Mouse (Mus musculus) kidney, postnatal 14 days (tissue): ENCODE measurements around the gene Greb1.
"Not testable (repeated sequence)": the region's sequence is repeated elsewhere in the genome, so short reads cannot be mapped to it uniquely, and the experiment has no call there.

Experiments used
- DNase-seq: peaks from one replicate; pipeline ENCODE4 v3.0.0; 2022; ENCODE audit warnings: mixed read lengths

The Greb1 gene

DNA sequence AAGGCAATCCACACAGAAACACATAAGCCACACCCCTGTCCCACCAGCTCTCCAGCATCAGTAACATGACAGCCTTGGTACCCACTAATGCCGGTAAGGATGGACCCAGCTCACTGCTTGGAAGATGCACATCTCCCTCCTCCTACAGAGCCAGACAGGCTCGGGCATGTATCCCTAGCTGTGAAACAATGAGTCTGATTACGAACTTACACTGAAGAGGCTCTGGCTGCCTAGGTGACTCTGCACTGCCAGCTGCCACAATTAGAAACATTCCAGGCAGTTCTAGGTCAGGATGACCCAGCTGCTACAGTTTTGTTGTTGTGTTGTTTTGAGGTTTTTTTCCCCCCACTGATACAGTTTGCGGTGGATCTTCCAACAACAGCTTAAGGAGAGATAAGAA, 40.4 kb downstream of the Greb1 start:
- no peak for DNase-seq

DNA sequence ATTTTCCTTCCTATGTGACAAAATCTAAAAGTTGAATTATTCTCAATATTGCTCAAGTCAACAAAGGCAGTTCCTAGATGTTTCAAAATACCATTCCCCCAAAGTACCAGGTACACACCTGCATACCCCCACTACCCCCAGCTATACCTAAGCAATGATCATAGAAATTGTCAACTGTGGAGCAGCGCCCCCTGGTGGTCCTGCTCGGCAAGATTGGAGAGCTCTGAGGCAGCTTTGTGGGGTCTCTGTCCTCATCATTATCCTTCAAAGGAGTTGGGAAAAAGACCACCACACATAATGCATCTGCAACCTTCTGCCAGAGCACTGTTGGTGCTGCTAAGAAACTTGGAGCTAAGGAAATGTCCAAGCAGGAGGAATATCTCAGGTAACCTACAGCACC, 46.4 kb downstream of the Greb1 start:
- DNase-seq = peak; percentile 43

DNA sequence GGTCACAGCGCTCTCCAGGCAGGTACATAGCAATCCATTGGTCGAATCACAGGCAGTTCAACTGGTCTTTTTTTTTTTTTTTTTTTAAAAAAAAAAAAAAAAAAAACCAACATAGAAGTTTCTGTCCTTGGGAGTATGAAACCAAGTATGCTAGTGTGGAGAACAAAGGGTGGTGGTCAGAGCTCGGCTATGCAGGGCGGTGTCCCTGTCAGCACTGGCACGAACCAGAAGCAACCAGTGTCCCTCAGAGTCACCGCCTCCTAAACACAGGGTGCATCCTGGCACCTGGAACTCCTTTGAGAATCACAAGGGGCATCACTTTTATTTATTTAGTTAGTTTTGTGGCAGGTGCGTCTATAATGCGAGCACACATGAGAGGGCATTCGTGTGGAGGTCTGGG, 47.1 kb downstream of the Greb1 start:
- DNase-seq = no peak

DNA sequence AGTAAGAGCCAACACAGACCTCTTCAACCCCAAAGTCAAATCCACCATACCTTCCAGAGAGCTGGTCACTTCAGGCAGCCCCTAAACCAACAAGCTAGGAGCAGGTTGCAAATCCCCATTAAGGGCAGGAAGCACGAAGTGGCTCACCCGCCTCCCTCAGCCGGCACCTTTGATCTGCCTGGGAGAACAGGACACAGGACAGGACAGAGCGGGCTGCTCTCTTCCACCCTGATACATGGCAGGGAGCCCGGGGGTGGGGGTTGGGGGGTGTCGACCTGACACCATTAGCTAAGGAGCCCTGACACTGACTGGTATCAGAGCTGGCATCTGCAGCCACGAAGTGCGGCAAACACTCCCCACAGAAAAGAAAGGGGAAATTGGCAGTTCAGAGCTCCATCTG, 47.6 kb downstream of the Greb1 start:
- no peak for DNase-seq

DNA sequence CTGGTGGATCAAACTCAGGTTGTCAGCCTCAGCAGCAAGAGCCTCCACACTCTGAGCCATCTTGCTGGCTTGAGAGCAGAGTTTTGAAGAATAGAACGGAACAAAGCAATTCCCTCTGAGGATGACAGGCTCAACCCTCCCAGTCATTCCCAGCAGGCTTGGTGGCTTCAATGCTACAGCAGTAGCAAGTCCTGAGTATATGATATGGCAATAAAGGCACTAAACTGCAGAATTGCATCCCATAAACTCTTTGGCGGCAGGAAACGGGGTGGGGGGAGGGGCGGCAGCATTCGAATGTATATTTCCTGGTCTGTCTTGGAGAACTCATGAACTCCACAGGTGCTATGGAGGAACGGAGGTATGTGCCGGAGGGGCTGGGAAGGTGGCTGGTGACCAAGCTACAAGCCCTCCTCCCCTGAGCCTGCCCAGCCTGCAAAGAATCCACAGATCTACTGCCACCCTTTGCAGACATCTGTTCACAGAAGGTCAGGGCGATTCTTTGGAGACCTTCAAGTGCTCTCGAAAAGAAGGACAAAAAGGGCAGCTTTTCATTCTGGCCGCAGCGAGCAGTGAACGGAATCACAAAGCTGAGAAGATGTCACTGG, 48.3 kb downstream of the Greb1 start:
- DNase-seq = no peak

DNA sequence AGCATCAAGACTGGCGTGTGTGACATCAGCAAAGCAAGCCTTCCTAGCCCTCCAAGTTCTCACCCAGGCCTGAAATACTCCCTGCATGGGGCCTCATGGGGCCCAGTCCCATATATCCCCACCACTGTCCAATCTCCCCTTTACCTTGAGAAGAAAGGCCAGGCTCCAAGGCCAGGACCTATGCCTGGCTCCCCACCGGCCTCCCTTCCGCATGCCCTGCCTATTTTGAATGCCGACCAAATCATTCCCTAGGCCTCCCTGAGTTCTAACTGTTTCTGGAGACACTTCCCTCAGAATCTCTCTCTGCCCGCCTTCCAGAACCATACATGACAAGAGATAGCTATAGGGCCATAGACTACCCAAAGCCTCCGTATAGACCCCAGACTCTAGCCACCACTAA, 49.1 kb downstream of the Greb1 start:
- DNase-seq = no peak

DNA sequence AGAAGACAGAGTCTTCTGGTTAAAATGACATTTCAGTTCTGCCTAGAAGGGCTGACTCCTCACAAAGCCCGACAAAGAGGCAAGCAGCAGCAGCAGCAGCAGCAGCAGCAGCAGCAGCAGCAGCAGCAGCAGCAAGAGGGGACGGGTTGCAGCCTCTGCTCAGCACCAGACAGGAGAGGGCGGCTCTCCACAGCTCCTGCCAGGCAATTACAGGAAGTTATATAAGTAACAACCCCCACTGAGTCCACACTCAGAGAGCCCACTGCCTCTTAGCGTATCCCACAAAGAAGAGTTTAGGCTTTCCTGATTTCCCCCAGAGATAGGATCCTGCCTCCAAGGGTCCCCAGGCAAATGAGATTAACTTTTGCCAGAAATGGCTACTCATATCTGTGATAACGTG, 60.6 kb downstream of the Greb1 start:
- DNase-seq = no peak

DNA sequence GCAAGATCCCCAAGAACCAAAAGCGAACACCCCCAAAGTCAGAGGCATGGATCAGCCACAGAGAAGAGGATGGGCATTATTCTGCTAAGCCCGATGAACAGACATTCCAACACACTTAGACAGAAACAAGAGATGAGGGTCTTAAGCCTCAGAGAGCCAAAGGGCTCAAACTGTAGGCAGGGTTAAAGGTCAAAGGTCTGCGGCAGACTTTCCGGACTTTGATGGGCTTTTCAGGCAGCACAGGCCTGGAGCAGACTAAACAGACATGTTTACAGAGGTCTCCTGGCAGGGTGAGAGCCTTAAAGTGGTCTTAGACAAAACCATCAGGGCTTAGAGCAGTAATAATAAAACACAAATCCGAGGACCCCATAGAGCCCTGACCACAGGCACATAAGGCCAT, 63.4 kb downstream of the Greb1 start:
- no peak for DNase-seq

DNA sequence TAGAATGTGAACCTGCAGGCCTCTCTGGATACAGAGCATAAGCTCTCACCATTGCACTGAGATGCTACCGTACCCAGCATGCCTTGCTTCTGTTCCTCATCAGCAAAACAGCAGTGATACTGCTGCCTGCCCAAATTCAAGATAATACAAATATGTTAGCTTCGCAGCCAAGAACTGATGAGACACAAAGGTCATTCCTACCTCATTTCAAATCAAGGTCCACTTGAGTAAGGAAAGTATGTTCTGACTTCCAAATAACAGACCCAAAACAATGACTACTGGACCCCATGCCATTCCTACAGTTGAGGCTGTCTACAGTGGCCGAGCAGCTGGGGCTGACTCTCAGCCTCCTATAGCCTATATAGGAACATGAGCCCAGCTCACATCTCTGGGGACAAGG, 66.0 kb downstream of the Greb1 start:
- DNase-seq = no peak

DNA sequence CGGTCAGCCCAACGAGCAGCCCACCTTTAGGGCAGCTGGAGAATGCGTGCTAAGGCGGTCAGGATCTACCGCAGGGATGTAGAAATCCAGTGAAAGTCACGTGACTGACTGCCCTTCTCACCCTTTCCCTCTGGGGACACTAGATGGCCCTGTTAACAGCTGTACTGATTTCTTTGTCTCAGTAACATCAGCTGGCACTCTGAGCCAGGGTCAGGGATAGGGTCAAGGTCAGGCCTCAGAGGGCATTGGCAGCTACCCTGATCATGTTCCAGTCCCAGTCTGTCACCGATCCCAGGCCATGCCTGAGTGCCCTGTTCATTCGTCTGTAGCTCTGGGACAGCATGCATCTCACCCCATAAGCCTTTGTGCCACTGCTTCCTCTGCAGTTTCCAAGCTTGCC, 66.7 kb downstream of the Greb1 start:
- DNase-seq = peak; percentile 8

DNA sequence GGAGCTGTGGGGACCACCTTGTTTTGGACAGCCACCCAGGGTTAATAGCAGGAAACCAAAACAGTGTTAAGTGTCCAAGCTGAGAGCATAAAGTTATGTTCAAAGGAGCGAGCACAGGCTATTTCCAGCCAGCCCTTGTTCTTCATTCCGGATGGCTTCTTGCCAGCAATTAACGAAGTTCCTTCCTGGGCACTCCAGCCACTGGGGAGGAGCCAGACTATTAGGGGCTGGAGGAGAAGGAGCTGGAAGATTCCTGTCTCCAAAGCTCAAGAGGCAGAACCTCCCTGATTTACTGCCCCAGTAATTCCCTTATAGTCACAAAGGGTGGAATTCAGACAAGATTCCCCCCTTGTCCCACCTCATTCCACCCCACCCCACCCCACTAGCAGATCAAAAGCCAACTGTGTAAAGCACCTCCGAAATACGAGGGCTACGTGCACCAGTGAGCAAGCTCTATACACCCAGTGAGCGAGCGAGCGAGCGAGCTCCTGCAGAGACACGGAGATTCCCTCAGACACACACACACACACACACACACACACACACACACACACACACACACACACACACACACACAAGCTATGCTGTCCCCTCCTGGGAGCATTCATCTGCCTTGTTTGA, 69.5 kb downstream of the Greb1 start:
- DNase-seq = peak; percentile 85

DNA sequence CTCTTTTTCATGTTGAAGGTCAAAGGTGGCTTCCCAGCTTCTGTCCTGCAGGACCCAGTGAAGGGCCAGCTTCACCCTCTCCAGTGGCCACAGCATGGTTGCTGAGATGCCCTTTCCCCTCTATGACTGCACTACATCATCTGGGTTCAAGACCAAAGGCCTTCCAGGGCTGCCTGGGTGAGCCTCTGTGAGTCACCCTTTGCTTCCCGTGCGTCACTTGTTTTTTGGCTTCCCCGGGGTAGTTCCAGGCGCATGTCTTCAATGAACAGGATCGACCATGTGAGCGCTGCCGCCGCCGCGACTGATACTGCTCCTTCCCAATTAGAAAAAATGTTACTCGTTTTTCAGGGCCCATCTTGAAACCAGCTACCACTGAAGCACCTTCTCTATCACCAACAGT, 70.5 kb downstream of the Greb1 start:
- no peak for DNase-seq

DNA sequence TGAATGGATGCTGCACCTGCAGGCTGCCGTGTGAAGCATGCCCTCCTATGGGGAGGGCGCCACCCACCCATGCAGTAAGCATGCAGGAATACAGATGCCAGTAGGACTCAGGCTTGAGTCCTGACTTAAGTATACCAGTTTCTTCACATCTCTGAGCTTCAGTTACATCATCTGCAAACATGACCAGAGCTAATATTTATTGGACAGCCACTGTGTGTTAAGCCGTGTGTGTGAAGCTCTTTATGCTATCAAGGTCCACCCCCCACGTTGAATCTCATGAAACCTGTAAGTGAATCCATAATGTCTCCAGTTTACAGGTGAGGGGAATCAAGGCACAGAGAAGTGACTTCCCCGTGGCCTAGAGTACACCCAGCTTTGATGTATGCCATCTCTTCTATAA, 72.5 kb downstream of the Greb1 start:
- DNase-seq = no peak

DNA sequence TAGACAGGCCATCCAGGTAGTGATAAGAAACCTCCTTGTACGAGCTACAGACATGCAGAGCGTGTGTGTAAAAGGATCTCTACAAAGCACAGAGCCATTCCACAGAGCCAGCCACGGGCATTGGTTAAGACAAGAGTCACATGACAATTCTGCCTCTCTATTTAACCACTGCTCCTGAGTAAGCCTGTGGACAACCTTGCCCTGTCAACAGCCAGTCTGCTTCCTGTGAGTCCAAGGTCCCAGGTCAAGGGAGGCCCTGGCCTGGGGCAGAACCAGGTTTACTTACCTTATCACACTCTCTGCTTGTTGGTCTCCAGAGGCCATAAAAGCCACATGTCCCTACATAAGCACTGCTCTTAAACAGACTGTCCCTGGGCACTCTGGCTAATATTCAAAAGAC, 74.5 kb downstream of the Greb1 start:
- DNase-seq = no peak

DNA sequence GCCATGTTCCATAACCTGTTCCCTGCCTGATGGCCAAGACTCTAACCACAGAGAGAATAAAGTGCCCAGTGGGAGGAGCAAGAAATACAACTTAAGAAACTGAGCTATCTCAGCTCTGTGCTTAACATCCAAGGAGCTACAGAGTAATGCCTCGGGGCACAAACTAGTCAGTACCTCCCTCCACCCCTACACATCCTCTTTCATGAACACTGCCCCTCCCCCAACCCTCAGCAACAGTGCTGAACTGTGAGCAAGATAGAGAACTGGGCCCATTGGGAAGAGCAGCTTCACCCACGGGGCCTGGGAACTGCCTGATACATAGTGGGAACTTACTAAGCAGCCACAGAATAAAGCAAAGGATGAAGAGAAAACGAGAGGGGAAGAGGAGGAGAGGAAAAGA, 77.1 kb downstream of the Greb1 start:
- no peak for DNase-seq

DNA sequence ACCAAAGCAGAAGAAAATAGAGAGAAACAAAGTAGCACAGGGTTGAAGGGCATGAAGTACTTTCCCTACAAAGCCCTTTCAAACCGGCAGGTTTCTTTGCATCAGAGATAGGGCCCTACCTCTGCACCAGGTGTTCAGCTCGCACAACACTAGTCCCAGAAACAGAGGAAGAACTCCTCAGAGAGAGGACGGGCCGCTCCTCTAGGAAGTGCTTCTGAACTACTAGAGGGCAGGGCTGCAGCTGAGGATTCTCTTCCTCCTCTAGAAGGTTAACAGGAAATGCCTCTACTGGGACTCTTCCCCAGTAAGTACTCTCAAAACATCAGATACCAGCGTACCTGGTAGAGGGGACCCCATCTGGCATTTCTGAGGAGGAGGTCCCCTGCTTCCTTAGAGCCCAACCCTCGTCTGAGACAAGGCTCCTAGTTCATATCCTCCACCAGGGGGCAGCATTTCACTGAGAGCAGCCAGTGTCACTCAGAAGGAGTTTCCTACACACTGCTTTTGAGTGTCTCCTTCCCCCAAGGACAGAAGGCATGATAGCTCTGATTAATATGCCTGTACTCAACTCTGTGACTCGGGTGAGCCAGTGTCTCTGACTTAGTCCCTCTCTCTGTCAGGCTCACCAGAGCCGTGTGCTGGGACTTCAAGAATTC, 81.9 kb downstream of the Greb1 start:
- peak; percentile 55 for DNase-seq

DNA sequence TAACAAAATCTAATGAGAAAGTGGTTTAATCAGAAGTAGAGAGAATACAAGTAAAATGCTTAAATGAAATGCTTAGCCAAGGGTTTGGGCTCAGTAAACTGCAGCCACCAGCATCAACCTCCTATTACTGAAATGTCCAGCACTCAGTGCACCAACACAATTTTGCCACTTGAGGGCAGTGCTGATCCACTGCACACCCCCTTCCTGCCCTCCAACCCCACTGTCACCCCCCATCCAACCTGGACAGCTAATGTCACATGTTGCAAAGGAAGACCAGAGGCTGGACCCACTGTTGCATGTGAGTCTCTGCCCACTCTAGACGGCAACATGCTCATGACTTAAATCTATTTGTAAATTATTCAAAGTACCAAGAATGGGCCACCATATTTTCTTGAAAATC, 83.0 kb downstream of the Greb1 start:
- peak; percentile 51 for DNase-seq

DNA sequence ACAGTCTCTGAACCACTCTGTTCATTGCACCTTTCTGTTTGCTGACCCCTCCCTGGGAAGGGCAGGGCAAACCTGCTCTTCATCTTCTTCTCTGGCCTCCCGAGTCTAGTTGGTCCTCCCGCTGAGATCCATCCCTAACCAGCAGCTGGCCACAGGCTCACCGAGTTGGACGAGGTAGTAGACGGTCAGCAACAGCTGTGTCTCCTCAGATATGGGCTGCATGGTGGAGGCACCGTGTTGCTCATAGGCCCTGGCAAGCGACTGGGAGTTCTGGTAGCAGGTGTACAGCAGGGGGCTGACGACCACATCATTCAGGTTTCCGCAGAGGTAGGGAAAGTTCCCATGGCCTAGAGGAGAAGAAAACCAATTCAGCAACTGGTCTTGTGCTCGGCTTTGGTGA, 86.1 kb downstream of the Greb1 start:
- no peak for DNase-seq

DNA sequence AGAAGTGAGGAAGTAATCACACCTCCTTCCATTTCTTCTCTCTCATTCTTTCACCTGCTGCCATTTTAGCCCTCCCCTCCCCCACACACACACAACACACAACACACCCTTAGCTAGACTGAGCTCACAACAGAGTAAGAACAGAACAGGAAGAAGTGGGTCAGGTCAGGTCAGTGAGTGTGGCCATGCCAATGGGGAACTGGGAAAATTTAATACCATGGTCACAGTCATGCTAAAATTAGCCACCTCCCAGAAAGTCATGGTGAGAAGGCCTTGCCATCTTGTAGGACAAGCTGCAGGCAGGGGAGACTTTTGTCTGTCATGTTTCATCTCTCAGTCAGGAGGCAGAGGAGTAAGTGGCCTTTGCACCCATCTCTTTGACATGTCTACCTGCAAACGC, 102.0 kb downstream of the Greb1 start:
- no peak for DNase-seq

DNA sequence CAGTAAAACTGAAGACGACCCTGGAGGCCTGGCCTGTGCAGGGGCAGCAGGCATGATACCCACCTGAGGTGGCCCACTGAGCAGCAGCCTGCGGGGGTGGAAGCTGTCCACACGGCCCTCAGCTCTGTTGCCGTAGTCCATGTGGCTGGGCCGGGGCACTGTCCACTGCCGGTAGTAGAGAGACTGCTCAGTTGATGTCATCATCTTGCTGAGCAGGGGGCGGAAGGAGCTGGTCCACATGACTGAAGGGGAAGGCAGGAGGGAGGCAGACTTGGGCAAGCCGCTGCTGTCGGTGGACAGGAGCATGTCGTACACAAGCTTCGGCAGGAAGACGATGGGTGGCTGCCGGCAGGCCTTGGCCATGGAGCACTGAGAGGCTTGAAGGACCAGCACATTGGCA, 104.5 kb downstream of the Greb1 start:
- no peak for DNase-seq

DNA sequence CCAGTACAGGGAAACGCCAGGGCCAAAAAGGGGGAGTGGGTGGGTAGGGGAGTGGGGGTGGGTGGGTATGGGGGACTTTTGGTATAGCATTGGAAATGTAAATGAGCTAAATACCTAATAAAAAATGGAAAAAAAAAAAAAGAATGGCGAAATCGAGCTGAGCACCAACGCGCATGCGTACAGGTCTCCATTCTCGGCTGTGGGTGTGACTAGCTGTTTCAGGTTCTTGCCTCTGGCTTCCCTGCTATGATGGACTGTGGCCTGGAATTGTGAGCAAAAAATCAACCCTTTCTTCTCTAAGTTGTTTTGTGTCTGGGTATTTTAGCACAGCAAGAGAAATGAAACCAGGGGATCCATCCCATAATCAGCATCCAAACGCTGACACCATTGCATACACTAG, 105.4 kb downstream of the Greb1 start:
- DNase-seq = not testable (repeated sequence)

DNA sequence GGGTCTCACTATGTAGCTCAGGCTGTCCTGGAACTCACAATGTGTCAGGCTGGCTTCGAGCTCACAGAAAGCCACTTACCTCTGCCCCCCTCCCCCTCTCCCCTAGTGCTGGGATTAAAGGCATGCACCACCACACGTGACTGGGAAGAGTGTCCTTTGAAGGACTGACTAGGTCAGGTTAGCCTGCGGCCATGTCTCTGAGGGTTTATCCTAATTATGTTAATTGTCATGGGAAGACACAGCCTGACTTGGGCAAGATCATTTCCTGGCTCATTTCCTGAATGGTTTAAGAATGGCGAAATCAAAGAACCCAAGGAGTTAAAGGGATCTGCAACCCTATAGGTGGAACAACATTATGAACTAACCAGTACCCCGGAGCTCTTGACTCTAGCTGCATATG, 105.9 kb downstream of the Greb1 start:
- no peak for DNase-seq

DNA sequence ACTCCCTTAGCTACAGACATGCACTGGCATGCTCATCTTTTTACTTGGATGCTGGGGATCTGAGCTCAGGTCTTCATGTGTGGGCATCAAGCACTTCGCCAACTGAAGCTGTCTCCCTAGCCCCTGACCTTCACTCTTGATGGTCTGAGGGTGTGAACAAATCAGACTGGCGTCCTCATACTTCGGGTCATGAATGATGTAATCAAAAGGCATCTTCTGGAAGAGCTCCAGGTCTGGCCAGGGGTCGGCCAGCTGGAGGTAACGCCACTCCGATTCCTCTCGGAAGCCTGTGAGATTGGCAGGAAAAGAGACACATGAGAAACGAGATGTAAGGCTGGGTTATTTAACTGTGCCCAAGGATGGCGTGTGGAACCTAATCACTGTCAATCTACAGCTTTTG, 110.1 kb downstream of the Greb1 start:
- DNase-seq = no peak

DNA sequence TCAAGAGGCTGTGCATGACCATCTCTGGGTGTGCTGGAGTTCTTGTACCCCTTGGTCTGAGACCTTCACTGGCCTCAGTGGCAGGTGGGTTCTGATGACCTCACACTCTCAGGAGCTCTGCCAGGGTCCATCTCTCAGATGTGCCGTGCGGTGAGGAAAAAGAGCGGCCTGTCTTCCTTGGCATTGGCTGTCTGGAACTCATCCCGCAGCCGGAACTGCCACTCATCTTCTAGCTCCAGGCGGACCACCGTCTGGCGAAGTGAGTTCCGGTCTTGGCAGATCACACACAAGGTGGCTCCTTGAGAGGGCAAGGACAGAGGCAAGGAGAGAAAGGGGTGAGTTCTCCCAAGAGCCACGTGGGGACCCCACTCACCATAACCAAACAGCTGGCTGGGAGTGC, 128.4 kb downstream of the Greb1 start:
- no peak for DNase-seq

DNA sequence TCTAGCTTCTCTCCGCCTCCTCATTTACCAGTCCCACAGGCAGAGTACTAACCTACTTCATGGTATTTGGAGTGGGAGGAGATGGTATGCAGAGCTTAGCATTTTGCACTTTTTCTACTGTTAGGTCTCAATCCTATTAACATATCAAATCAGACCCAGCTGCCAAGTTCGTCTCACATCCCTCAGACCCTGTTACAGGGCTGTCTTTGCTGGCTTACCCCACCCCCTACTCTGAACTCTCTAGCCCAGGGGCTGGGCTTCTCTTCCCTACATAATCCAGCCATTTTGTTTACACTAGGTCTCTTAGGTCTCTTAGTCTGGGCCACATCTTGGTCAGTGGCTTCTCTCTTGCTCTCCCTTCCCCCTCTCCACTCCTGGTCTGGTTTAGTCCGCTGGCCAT, 131.5 kb downstream of the Greb1 start:
- no peak for DNase-seq
